Mouse (Mus musculus): Measurements from ENCODE around the gene Vgll1.
A peak's percentile ranks its signal among the peaks of the same experiment; 100 is the strongest.

Gene Vgll1

GRCm38 (mm10) chrX:57087806-57088205 lies at the start of gene Vgll1:
Gene Vgll1, plus strand, starts transcription at chrX:57088106.
- DNase-seq (ENCODE audit: low read depth), result no peak

DNA sequence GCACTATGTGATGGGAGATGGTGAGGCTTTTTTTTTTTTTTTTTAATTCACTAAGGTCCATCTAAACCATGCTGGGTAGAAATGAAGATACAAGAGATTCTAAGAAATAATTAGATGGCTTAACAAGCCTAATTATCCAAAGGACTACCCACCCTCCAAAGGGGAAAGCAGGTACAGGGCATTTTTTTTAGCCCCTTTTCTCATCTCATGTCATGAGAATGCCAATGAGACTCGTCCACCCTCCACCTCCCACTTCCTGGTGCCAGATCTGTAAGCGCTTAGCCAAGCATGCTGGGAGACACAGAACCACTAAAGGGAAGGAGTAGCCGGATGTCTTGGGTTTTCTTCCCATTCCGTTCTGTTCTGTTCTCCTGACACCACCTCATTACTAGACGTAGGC lies 45.1 kb upstream of the Vgll1 start, which contains the start of gene Brs3:
TSS of gene Brs3 (plus strand) at position 301 of the 400 bp plus-strand sequence.
- DNase-seq (ENCODE audit: low read depth), result no peak

GRCm38 (mm10) chrX:57043869-57044268 lies 44.0 kb upstream of the Vgll1 start:
- DNase-seq (ENCODE audit: low read depth), result no peak

- no peak for DNase-seq (ENCODE audit: low read depth)
These were observed 35.1 kb upstream of the Vgll1 start for GRCm38 (mm10) chrX:57052848-57053173.

DNA sequence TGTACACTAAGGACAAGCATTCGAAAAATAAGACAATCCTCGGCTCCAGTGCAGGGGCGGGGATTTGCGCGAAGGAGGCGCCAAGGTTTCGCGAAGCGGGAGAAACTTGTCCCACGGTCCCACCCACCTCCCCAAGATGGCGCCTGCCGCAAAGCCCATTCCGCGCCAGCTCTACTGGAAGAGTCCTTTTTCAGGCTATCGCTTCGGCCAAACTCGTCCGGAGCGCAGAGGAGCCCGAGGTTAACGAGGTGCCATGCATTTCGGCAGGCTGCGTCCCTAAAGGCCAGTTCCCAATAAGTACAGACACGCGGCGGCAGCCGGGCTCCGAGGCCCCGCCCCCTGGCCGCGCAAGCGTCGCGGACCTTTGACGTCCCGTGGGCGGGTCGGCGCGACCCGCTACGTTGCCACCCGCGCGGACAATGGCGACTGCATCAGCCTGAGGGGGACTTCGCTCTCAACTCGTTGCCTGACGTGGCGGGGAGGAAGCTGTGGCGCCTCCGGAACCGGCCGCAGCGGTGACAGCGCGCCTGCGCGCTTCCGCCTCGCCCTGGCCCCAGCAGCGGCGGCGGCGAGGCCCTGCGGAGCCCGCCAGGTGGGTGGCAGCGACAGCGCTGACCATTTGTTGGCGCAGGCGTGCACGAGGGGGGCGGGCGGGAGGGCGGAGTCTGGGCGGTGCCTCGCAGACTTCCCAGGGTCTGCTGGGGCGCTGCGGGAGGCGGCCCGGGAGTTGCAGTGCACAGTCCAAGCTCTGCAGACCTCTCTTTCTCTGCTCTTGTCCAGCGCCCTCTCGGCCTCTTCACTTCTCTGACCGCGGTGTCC lies 34.5 kb upstream of the Vgll1 start, which contains the start of gene Htatsf1:
TSS of gene Htatsf1 (plus strand) at position 410 of the 819 bp plus-strand sequence.
- peak; percentile 49 for DNase-seq (ENCODE audit: low read depth)

- no peak for DNase-seq (ENCODE audit: low read depth)
These were observed 33.9 kb upstream of the Vgll1 start for GRCm38 (mm10) chrX:57053993-57054385.

DNA sequence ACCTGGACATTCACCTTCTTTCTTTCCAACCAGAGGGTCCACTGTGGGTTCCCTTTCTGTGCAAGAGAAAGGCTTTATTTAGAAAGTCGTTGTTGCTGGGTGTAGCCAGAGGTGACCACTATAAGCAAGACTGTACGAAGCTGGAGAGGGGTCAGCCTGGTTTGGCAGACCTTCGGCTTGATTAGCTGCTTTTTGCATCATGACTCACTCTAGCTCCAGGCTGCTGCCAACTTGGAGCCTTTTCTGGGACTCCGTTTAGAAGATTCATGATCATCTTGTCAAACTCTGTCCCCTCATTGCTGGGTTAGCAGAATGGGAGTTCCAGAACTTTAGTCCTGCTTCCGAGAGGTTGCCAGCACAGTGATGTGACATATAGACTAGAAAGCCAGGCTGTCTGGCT lies 6.4 kb upstream of the Vgll1 start:
- no peak for DNase-seq (ENCODE audit: low read depth)

DNA sequence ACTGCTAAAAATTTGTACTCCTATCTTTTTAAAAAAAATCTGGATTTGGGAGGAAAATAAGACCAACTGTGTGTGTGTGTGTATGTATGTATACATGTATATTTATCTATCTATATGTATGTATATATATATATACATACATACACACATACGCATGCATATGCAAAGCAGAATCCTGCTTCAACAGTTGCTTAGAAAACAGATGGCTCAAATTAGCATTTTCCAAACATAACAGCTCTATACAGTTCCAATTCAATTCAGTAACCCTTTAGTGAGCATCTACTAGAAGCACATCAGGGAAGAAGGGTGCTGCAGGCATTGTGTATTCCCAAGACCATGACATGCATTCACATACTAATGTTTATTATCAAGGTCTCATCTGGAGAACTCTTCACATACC lies 15.5 kb downstream of the Vgll1 start:
- no peak for DNase-seq (ENCODE audit: low read depth)

DNA sequence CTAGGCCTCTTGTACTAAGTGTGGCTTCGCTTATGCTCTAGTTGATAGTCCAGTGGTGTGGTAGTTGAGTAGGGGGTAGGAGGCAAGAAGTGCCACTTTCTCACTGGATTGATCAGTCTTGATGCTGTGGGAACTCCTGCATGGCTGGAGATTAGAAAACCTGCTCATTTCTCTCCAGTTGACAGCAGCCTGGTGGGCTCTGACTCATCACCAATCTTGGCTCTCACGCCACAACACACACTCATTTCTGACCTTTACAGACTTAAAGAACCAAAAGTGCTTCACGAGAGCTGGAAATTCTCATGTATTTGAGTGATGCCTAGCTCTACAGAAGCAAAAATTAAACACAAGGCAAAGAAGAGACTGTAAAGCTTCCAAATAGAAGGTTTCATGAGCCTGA lies 19.1 kb downstream of the Vgll1 start:
- DNase-seq (ENCODE audit: low read depth), result no peak

DNA sequence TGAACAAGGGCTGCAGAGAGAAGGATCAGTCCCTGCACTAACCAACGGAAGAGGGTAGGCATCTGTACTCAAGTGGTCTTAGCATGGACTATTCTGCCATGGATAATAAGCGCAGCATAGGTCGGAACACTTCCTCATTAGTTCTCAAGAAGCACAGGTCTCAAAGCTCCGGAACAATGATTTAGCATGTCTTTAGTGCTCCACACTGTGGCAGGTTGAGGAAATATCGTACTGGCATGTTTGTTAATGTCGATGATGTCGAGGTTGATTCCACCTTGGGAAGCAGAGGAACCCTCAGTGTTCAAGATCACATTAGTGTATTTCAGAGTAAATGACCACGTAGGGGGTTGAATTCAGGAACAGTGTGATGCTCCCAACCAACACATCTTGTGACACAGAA lies 30.2 kb downstream of the Vgll1 start:
- no peak for DNase-seq (ENCODE audit: low read depth)

GRCm38 (mm10) chrX:57120768-57121167 lies 32.9 kb downstream of the Vgll1 start:
- no peak for DNase-seq (ENCODE audit: low read depth)

GRCm38 (mm10) chrX:57130633-57131032 lies 42.7 kb downstream of the Vgll1 start:
- no peak for DNase-seq (ENCODE audit: low read depth)

GRCm38 (mm10) chrX:57137627-57138026 lies 49.7 kb downstream of the Vgll1 start:
- DNase-seq (ENCODE audit: low read depth), result no peak

GRCm38 (mm10) chrX:57153520-57153919 lies 65.6 kb downstream of the Vgll1 start:
- DNase-seq (ENCODE audit: low read depth), result no peak

Measured in c-Kit-positive CD71-positive TER-119-negative erythroid progenitor cells, embryonic 14.5 days (primary cell).